Mouse (Mus musculus) retina, postnatal 1 day (tissue): ENCODE measurements at regions not wholly inside any gene's neighbourhood (a gene's known extent, or its start where the extent isn't known, plus 50 kb on each side); places are given as distances from the start of the nearest gene placed in this dataset.

ENCODE experiments used
- DNase-seq: peaks from one replicate; pipeline ENCODE4 v3.0.0-alpha.2; 2012

DNA sequence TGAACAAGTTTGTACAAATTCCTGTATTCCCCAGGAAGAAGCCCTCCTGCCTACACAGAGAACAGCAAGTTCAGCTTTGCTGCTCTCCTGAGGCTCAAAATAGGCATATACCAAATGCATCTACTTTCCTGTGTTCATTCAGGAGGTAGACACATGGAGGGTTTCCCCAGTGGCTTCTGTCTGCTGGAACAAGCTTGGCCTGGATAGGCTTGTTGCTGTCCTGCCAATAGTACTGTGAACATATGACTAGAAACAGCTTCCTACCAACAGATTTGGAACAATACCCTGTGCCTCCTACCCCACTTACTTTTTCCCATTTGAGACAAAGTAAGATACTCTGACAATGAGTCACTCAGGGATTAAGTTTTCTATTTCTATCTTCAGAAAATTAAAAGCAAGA lies 93.8 kb upstream of the Wdpcp start:
- no peak for DNase-seq

DNA sequence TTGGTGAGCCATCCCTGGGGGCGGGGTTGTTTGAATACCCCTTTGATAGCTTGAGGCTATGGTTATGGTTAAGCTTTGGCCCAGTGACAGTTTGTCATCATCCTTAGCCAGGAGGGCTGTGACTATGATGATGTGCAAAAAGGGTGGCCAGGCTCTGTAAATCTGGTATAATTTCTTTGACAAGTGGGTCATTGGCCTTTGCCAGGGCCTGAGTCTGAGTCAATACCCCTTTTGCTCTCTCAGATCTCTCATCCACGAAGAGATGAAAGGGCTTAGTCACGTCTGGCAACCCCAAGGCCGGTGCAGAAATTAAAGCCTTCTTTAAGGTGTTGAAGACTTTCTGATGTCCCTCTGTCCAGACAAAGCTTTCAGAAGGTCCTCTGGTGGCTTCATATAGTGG lies 99.7 kb upstream of the Ugp2 start:
- no peak for DNase-seq

DNA sequence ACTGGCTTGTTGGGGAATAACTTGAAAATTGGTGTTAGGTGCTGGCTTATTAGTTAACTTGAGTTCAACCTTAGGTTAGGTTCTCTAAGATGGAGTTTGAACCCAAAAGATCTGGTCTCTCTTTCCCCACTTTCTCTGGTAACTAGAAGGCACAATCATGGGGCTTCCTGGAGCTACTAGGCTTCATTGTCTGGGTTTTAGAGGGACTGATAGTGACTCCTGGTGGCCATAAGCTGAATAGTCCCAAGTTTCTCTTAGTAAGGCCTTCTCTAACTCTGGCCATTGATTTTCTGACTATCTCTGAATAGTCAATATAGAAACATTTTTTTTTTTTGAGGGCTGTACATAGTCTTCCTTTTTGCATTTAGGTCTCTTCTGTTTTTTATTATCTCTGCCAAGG lies 97.5 kb upstream of the Ugp2 start:
- peak; percentile 26 for DNase-seq

DNA sequence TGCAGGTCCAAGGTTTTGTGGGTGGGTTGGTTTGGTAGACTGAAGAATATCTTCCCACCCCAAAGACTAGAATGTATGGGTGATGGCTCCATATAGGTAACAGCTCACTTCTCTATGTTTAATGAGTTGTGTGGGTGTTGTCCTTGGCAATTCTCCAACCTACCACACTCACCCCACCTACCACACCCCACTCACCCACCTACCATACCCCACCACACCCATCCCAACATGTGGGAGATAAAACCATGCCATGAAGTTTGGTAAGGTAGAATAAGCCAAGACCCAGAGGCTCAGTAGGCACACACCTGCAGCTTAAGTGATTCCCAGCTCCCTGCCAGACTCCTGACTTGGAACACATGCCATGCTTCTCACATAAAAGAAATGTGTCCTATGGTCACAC lies 89.0 kb upstream of the Ugp2 start:
- DNase-seq: no peak

DNA sequence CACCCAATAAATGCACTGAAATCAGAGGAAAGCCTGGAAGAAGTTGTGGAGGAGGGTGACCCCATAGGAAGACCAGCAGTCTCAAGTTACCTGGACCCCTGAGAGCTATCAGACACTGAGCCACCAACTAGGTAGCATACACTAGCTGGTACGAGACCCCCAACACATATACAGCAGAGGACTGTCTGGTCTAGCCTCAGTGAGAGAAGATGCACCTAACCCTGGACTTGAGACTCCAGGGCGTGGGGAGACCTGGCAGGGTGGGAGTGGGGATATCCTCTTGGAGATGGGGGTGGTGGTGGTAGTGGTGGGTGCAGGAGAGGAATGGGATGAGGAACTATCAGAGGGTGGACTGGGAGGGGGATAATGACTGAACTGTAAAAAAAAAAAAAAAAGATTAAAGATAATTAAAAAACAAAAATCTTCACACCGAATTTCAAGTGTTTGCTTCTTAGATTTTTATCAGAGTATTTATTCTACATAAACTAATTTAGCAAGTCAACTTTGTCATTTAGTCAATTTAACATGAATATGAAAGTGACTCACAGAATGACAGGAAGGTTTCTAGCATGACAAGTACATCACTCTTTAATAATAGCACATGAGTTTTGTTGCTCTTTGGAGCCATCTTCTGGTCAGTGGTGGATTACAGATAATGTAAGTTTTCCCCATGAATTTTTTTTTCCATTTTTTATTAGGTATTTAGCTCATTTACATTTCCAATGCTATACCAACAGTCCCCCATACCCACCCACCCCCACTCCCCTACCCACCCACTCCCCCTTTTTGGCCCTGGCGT lies 82.5 kb upstream of the Ugp2 start:
- DNase-seq: peak; percentile 61

DNA sequence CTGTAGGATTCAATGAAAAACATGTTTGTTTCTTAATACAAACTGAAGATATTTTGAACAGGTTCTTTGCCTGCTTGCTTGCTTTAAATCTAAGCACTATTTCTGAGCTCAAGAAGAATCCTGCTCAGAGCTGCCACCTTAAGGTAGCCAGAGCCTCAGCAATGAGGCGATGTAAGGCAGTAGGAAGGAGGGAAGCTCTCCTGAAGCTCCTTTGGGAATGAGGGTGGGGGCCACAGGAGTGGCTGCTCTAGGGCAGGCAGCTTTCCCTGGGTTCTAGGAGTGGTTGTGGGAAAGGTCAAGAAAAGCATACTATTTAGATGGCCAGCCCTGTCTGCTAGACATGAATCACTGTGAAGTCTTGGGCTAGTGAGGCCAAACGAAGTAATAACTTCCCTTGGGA lies 62.7 kb upstream of the Ugp2 start:
- DNase-seq: peak; percentile 6

DNA sequence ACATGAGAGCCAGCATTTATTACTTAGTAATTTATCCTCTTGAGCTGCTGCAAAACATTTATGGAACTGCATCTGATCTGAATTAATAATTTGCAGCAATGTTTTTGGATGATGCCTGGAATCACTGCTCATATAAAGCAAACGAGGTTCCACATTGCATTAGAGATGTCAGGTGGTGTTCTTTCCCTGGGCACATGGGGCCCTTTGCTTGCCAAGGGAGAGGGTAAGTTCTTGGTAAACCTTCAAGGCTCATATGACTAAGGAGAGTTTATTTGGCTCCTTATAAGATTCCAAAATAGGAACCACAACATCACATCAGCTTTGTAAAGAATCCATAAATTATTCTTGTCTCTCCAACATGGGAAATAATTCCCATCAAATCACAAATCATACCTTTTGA lies 59.0 kb upstream of the Ugp2 start:
- no peak for DNase-seq

DNA sequence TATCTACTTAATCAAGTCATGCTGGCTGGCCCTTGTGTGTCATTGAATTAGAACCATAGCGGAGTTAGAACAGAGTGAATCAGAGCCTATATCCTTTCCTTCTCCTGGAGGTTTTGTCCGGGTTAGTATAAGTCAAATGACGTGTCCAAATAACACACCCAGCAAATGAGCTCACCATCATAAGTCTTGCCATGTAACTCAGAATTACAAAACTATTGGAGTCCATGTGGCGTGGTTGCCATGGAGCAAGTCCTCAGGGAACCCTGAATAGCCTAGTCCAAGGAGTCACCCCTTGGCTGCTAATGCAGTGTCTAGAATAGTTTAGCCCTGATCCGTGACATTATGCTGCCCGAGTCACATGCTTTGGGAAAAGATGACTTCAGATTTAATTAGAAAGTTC lies 57.7 kb upstream of the Ugp2 start:
- DNase-seq: no peak

DNA sequence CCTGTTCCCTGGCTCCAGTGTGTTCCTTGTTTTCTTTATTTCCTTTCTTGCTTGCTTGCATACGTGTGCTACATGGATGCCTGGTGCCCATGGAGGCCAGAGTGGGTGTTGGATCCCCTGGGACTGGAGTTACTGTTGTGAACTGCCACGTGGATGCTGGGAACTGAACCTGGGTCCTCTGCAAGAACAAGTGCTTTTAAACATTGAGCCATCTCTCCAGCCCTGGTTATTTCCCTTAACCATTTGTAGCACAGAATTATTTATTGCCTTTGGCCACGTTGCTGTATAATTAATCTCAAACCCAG lies 57.0 kb upstream of the Ugp2 start:
- no peak for DNase-seq

DNA sequence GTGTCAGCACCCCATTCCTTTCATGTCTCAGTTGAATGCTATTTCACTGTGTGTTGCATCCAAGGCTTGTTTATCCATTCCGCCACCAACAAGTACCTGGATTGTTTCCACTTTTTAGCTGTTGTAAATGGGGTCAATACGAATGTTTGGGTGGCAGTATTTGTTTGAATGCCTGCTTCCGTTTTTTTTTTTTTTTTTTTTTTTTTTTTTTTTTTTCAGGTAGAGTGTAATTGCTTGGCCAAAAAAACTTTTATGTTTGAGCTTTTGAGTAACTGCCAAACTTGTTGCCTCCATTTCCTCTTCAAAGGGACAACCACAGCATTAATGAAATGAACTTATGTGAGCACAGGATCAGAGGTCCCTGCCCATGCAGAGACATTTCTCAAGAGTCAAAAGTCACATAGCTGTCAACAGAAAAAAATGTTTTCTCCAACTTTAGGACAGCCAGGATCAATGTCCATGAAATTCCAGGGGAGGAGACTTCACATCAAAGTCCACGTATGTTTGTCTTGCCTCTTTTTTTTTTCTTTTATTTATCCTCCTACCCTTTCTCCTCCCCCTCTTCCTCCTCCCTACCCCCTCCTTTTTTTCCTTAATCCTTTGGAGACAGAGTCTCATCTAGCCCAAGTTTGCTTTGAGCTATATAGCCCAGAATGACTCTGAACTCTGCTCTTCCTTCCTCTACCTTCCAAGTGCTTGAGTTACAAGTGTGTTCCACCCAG lies 56.5 kb upstream of the Ugp2 start:
- DNase-seq: no peak

DNA sequence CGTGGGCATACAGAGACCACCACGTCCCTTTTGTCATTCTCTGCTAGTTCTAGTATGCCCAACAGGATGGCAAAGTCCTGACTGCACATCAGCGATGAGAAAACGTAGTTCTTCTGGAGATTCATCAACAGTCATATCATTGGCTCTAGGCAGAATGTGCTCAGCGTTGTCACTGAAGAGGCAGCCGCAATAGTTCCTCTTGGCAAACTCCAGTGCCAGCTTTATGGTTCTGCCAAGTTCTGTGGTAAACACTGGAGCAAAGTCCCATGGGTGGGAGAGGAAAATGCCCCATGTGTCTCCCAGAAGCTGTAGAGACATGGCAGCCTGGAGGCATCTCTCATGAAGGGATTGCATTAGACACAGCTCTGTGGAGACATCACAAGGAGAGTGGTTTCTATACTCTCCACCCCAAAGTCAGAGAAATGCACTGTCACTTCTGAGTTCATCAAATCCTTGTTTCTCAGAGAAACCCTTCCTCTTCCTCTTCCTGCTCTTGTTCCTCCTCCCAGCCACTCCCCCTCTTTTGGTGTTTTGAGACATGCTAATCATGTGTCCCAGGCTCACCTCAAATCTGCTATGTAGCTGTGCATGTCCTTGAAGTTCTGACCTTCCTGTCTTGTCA lies 54.6 kb upstream of the Ugp2 start:
- DNase-seq: no peak

DNA sequence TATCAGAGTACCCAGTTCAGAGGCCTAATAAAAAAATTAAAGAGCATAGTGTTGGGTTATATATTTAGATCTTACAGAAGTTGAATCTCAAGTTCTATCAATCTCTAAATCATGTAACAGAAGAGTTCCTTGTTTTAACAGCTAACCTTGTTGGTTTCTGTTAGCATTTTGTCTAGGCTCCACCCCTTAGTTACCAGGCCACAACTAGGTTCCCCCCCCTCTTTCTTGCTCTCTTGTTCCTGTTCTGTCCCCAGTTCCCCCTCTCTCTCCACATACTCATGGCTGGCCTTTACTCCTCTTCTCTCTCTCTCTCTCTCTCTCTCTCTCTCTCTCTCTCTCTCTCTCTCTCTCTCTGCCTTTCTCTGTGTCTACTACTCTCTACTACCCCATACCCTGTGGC lies 53.3 kb upstream of the Ugp2 start:
- DNase-seq: no peak

DNA sequence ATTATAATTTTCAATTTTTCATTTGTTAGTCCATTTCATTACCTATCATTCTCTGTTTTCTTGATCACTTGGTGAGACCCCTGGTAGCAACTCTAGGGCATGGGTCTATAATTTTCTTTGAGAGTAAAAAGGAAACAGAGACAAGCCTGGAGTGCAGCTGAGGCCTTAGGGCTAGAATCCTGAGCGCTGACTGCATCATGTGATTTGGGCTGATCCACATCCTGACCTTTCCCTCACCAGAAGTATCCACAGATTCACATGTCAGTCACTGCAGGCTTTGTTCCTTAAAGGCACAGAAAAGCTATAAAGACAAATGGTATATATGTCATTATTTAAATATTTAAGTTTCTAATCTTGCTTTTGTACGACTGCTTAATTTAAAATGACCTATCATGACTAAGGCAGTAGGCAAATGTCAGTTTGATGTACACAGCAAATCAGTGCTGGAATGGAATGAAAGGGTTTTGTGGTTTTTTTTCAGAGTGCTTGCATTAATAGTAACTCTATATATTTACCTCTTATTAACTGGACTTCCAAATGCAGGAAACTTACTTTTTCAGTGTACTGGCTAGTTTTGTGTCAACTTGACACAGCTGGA lies 51.4 kb upstream of the Ugp2 start:
- DNase-seq: no peak
